Mouse (Mus musculus): ENCODE measurements at regions not wholly inside any gene's neighbourhood (a gene's known extent, or its start where the extent isn't known, plus 50 kb on each side); places are given as distances from the start of the nearest gene placed in this dataset.

DNA sequence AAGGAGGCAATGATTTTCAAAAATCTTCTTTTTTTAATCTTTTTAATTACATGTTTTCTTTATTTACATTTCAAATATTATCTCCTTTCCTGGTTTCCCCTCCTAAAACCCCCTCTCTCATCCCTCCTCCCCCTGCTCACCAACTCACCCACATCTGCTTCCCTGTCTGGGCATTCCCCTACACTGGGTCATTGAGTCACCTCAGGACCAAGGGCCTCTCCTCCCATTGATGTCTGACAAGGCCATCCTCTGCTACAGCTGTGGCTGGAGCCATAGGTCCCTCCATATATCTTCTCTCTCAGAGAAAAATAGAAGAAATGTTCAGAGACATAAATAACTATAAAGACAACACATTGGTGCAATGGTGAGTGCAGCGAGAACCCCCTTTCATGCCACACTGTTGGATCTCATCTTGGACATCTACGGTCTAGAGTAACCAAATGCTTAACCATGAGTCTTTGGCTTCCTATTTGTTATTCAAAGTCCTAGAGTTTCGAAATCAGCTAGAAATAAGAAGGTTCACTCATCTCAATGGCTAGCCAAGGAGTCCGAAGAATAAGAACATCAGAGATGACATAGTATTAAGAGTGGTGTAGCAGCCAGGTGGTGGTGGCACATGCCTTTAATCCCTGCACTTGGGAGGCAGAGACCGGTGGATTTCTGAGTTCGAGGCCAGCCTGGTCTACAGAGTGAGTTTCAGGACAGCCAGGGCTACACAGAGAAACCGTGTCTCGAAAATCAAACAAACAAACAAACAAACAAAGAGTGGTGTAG is 186.5 kb upstream of the Trhde start:
- H3K9me3 ChIP-seq (ENCODE audit: control insufficient read depth, low read length) = no peaks in the 10 kb centered on the region
- no peak overlapping the region for H3K4me2 ChIP-seq (ENCODE audit: low read length)
- no peak overlapping the region for H3K4me3 ChIP-seq (ENCODE audit: low read depth, low read length)
- no peaks in the 10 kb centered on the region for H3K27me3 ChIP-seq (replicated peaks; ENCODE audit: control insufficient read depth, insufficient read depth, low read length)
- H3K9ac ChIP-seq (ENCODE audit: low read length) = no peak overlapping the region
- H3K36me3 ChIP-seq (ENCODE audit: control insufficient read depth, insufficient read depth, low read length) = no peaks in the 10 kb centered on the region
- no peak for ATAC-seq (replicated peaks; ENCODE audit: low FRiP score, low TSS enrichment, low read depth)
- H3K4me1 ChIP-seq (replicated peaks; ENCODE audit: control insufficient read depth, insufficient read depth, low read length) = no peaks in the 10 kb centered on the region
- DNase-seq (ENCODE audit: low spot score) = no peak
- H3K27ac ChIP-seq (ENCODE audit: low read depth) = no peak overlapping the region
- WGBS = 86% methylated on average over 8 of the region's 8 CpGs

- H3K9me3 ChIP-seq (ENCODE audit: control insufficient read depth, low read length) = no peaks in the 10 kb centered on the region
- no peaks in the 10 kb centered on the region for H3K27me3 ChIP-seq (replicated peaks; ENCODE audit: control insufficient read depth, insufficient read depth, low read length)
- H3K4me3 ChIP-seq (ENCODE audit: low read depth, low read length) = no peak overlapping the region
- no peak overlapping the region for H3K27ac ChIP-seq (ENCODE audit: low read depth)
- DNase-seq (ENCODE audit: low spot score) (no peak), ATAC-seq (replicated peaks; ENCODE audit: low FRiP score, low TSS enrichment, low read depth) (no peak)
- H3K36me3 ChIP-seq (ENCODE audit: control insufficient read depth, insufficient read depth, low read length) = no peaks in the 10 kb centered on the region
- no peak overlapping the region for H3K4me2 ChIP-seq (ENCODE audit: low read length)
- no peak overlapping the region for H3K9ac ChIP-seq (ENCODE audit: low read length)
- no peaks in the 10 kb centered on the region for H3K4me1 ChIP-seq (replicated peaks; ENCODE audit: control insufficient read depth, insufficient read depth, low read length)
- WGBS = 77% methylated on average over 2 of the region's 2 CpGs
These were observed 170.3 kb upstream of the Trhde start for GRCm38 (mm10) chr10:114972364-114972763.

DNA sequence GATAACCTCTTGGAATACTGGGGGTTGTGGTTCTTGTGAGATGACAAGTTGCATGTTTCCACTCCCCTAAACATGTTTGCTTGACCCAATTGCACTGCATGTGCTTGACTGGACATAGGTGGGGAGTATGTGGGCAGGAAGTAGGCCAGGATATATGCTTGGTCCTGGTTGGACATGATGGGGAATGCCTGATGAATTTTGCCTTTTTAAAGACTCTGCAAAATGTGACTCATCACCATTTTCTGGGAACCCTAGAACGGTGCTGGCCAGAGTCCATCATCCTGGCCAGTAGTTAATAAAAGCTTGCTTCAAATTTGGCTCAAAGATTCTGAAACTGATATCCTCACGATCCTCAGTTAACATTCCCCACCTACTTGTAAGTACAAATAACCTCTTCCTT is 161.5 kb upstream of the Trhde start:
- Histone ChIP-seq H3K36me3 (ENCODE audit: control insufficient read depth, insufficient read depth, low read length) (no peaks in the 10 kb centered on the region), H3K4me2 (ENCODE audit: low read length) (no peak overlapping the region), H3K9me3 (ENCODE audit: control insufficient read depth, low read length) (no peaks in the 10 kb centered on the region), H3K4me3 (ENCODE audit: low read depth, low read length) (no peak overlapping the region), H3K27me3 (replicated peaks; ENCODE audit: control insufficient read depth, insufficient read depth, low read length) (no peaks in the 10 kb centered on the region), H3K9ac (ENCODE audit: low read length) (no peak overlapping the region), H3K27ac (ENCODE audit: low read depth) (no peak overlapping the region), H3K4me1 (replicated peaks; ENCODE audit: control insufficient read depth, insufficient read depth, low read length) (no peaks in the 10 kb centered on the region)
- ATAC-seq (replicated peaks; ENCODE audit: low FRiP score, low TSS enrichment, low read depth) (no peak), DNase-seq (ENCODE audit: low spot score) (no peak)
- WGBS = 77% methylated on average over 2 of the region's 2 CpGs

GRCm38 (mm10) chr10:114957909-114958308 is 155.8 kb upstream of the Trhde start:
- DNase-seq (ENCODE audit: low spot score) (no peak), ATAC-seq (replicated peaks; ENCODE audit: low FRiP score, low TSS enrichment, low read depth) (no peak)
- H3K9me3 ChIP-seq (ENCODE audit: control insufficient read depth, low read length) = no peaks in the 10 kb centered on the region
- no peaks in the 10 kb centered on the region for H3K27me3 ChIP-seq (replicated peaks; ENCODE audit: control insufficient read depth, insufficient read depth, low read length)
- WGBS = 58% methylated on average over 3 of the region's 3 CpGs
- H3K4me3 ChIP-seq (ENCODE audit: low read depth, low read length) = no peak overlapping the region
- H3K9ac ChIP-seq (ENCODE audit: low read length) = no peak overlapping the region
- no peak overlapping the region for H3K27ac ChIP-seq (ENCODE audit: low read depth)
- no peak overlapping the region for H3K4me2 ChIP-seq (ENCODE audit: low read length)
- H3K36me3 ChIP-seq (ENCODE audit: control insufficient read depth, insufficient read depth, low read length) = no peaks in the 10 kb centered on the region
- no peaks in the 10 kb centered on the region for H3K4me1 ChIP-seq (replicated peaks; ENCODE audit: control insufficient read depth, insufficient read depth, low read length)

DNA sequence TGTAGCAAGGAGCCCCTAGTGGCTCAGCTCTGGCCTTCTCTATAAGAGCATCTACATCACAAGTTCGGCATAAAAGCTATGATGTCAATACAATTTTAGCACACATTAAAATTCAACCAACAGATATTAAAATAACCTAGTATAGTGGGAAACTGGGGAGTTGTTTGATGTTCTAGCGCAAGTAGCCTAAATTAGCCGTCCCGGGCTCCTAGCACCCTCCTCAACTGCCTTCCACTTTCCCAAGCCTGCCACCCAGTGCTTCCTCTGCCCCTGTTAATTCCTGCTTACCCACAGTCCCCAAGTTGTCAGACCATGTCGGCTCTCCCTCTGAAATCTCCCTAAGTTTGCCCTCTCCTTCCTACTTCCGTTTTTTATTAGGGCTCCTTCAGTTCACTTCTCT is 154.2 kb upstream of the Trhde start:
- H3K4me3 ChIP-seq (ENCODE audit: low read depth, low read length) = no peak overlapping the region
- H3K4me1 ChIP-seq (replicated peaks; ENCODE audit: control insufficient read depth, insufficient read depth, low read length) = no peaks in the 10 kb centered on the region
- DNase-seq (ENCODE audit: low spot score) (no peak), ATAC-seq (replicated peaks; ENCODE audit: low FRiP score, low TSS enrichment, low read depth) (no peak)
- no peak overlapping the region for H3K27ac ChIP-seq (ENCODE audit: low read depth)
- whole genome bisulfite sequencing = 79% methylated on average over 6 of the region's 6 CpGs
- no peak overlapping the region for H3K4me2 ChIP-seq (ENCODE audit: low read length)
- H3K9me3 ChIP-seq (ENCODE audit: control insufficient read depth, low read length) = no peaks in the 10 kb centered on the region
- no peak overlapping the region for H3K9ac ChIP-seq (ENCODE audit: low read length)
- no peaks in the 10 kb centered on the region for H3K36me3 ChIP-seq (ENCODE audit: control insufficient read depth, insufficient read depth, low read length)
- H3K27me3 ChIP-seq (replicated peaks; ENCODE audit: control insufficient read depth, insufficient read depth, low read length) = no peaks in the 10 kb centered on the region

DNA sequence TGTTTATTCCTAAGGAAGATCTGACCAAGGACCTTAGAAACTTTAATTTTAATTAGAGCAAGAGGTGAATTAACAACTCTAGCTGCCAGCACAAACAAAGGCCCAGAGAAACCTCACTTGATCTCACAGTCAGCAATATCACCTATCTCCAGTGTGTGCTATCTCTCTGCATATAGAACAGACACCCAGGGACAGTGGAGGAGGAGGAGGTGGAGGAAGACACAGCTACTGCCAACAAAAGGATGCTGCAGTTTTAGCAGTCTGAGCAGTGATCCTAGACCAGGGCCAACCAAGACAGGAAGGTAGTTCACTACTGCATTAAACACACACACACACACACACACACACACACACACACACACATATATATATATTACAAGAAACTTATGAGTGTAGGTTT is 153.5 kb upstream of the Trhde start:
- no peak for ATAC-seq (replicated peaks; ENCODE audit: low FRiP score, low TSS enrichment, low read depth)
- H3K36me3 ChIP-seq (ENCODE audit: control insufficient read depth, insufficient read depth, low read length) = no peaks in the 10 kb centered on the region
- DNase-seq (ENCODE audit: low spot score) = no peak
- H3K4me2 ChIP-seq (ENCODE audit: low read length) = no peak overlapping the region
- H3K4me1 ChIP-seq (replicated peaks; ENCODE audit: control insufficient read depth, insufficient read depth, low read length) = no peaks in the 10 kb centered on the region
- H3K9ac ChIP-seq (ENCODE audit: low read length) = no peak overlapping the region
- no peak overlapping the region for H3K4me3 ChIP-seq (ENCODE audit: low read depth, low read length)
- H3K9me3 ChIP-seq (ENCODE audit: control insufficient read depth, low read length) = no peaks in the 10 kb centered on the region
- no peaks in the 10 kb centered on the region for H3K27me3 ChIP-seq (replicated peaks; ENCODE audit: control insufficient read depth, insufficient read depth, low read length)
- no peak overlapping the region for H3K27ac ChIP-seq (ENCODE audit: low read depth)

DNA sequence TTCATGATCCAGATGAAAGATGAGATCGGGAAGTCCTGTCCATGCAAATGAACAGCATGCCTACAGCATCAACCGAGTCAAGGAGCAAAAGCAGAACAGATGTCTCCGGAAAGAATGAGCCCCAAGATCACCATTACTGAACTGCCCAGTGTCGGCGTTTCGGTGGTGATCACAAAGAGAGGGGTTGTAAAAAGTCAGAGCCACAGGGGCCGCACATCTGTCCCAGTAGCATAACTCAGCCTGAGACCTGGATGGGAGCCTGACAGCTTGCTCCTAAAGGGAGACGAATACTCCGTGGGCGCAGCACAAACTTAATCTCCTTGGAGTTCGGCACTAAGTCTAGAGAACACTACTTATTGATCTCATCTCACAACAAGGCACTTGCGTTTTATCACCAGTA is 151.3 kb upstream of the Trhde start:
- 67% methylated on average over 12 of the region's 12 CpGs for WGBS
- H3K4me1 ChIP-seq (replicated peaks; ENCODE audit: control insufficient read depth, insufficient read depth, low read length) = no peaks in the 10 kb centered on the region
- no peaks in the 10 kb centered on the region for H3K9me3 ChIP-seq (ENCODE audit: control insufficient read depth, low read length)
- H3K4me3 ChIP-seq (ENCODE audit: low read depth, low read length) = no peak overlapping the region
- no peak overlapping the region for H3K4me2 ChIP-seq (ENCODE audit: low read length)
- no peak for DNase-seq (ENCODE audit: low spot score)
- no peak overlapping the region for H3K9ac ChIP-seq (ENCODE audit: low read length)
- no peak overlapping the region for H3K27ac ChIP-seq (ENCODE audit: low read depth)
- no peak for ATAC-seq (replicated peaks; ENCODE audit: low FRiP score, low TSS enrichment, low read depth)
- no peaks in the 10 kb centered on the region for H3K27me3 ChIP-seq (replicated peaks; ENCODE audit: control insufficient read depth, insufficient read depth, low read length)
- no peaks in the 10 kb centered on the region for H3K36me3 ChIP-seq (ENCODE audit: control insufficient read depth, insufficient read depth, low read length)

GRCm38 (mm10) chr10:114949194-114949593 is 147.1 kb upstream of the Trhde start:
- no peak for DNase-seq (ENCODE audit: low spot score)
- no peak for ATAC-seq (replicated peaks; ENCODE audit: low FRiP score, low TSS enrichment, low read depth)
- no peak overlapping the region for H3K4me2 ChIP-seq (ENCODE audit: low read length)
- H3K4me3 ChIP-seq (ENCODE audit: low read depth, low read length) = no peak overlapping the region
- no peaks in the 10 kb centered on the region for H3K9me3 ChIP-seq (ENCODE audit: control insufficient read depth, low read length)
- 78% methylated on average over 6 of the region's 6 CpGs for WGBS
- no peak overlapping the region for H3K9ac ChIP-seq (ENCODE audit: low read length)
- H3K4me1 ChIP-seq (replicated peaks; ENCODE audit: control insufficient read depth, insufficient read depth, low read length) = no peaks in the 10 kb centered on the region
- no peak overlapping the region for H3K27ac ChIP-seq (ENCODE audit: low read depth)
- no peaks in the 10 kb centered on the region for H3K36me3 ChIP-seq (ENCODE audit: control insufficient read depth, insufficient read depth, low read length)
- H3K27me3 ChIP-seq (replicated peaks; ENCODE audit: control insufficient read depth, insufficient read depth, low read length) = no peaks in the 10 kb centered on the region

- Histone ChIP-seq H3K9me3 (ENCODE audit: control insufficient read depth, low read length) (no peaks in the 10 kb centered on the region), H3K27ac (ENCODE audit: low read depth) (no peak overlapping the region), H3K4me1 (replicated peaks; ENCODE audit: control insufficient read depth, insufficient read depth, low read length) (no peaks in the 10 kb centered on the region), H3K9ac (ENCODE audit: low read length) (no peak overlapping the region), H3K4me3 (ENCODE audit: low read depth, low read length) (no peak overlapping the region), H3K36me3 (ENCODE audit: control insufficient read depth, insufficient read depth, low read length) (no peaks in the 10 kb centered on the region), H3K4me2 (ENCODE audit: low read length) (no peak overlapping the region), H3K27me3 (replicated peaks; ENCODE audit: control insufficient read depth, insufficient read depth, low read length) (no peaks in the 10 kb centered on the region)
- ATAC-seq (replicated peaks; ENCODE audit: low FRiP score, low TSS enrichment, low read depth) (no peak), DNase-seq (ENCODE audit: low spot score) (no peak)
- 76% methylated on average over 2 of the region's 2 CpGs for WGBS
These were observed 122.6 kb upstream of the Trhde start for GRCm38 (mm10) chr10:114924746-114925145.

Data from intestine, embryonic 14.5 days (tissue).